Mouse (Mus musculus) liver, adult 2 months (tissue): Measurements from ENCODE around the gene Upk3a.

Experiments
- CTCF ChIP-seq: fragments of 200-500 bp; IDR thresholded peaks from 2 replicates; pipeline ENCODE4 v1.5.1; 2011; ENCODE audit warnings: low read depth, low read length, control low read depth
- POLR2A ChIP-seq: fragments of 200-500 bp; IDR thresholded peaks from 2 replicates; pipeline ENCODE4 v1.6.1; 2011; ENCODE audit warnings: low read length, control low read depth; ENCODE audit not compliant: insufficient read depth; ENCODE audit errors: extremely low read depth

DNA sequence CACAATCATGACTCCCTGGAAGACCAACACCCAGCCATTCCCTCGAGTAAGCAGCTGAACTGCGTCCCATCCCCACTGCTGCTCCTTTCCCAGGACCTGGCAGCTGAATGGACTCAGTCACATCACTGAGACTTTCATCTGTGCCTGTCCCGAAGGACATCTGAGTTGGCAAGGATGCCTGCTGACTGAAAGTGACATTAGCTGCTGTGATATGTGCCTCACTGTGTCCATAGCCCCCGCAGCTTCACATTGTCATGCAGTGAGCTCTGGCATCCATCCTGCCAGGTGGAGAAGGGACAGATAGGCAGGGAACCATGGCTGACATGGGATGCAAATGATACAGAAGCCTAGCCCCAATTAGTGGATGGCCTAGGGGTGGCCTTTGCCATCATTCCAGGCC is 38.2 kb downstream of the Upk3a start:
- no peak for TF ChIP-seq CTCF
- TF ChIP-seq POLR2A: no peak
